Mouse (Mus musculus) adrenal gland, postnatal 36 days (tissue): ENCODE measurements at regions not wholly inside any gene's neighbourhood (a gene's known extent, or its start where the extent isn't known, plus 50 kb on each side); places are given as distances from the start of the nearest gene placed in this dataset.
A peak's percentile ranks its signal among the peaks of the same experiment; 100 is the strongest.
"Not testable (repeated sequence)": the region's sequence is repeated elsewhere in the genome, so short reads cannot be mapped to it uniquely, and the experiment has no call there.

Experiments
- DNase-seq, 2 experiments: peaks; one replicate each; pipeline ENCODE4 v3.0.0; 2021; ENCODE audit warnings: mixed read lengths in 1 of 2

- DNase-seq: peak in 1 of 2 experiments; percentile 14
These were observed 50.2 kb upstream of the Agps start for GRCm38 (mm10) chr2:75781781-75782211.

DNA sequence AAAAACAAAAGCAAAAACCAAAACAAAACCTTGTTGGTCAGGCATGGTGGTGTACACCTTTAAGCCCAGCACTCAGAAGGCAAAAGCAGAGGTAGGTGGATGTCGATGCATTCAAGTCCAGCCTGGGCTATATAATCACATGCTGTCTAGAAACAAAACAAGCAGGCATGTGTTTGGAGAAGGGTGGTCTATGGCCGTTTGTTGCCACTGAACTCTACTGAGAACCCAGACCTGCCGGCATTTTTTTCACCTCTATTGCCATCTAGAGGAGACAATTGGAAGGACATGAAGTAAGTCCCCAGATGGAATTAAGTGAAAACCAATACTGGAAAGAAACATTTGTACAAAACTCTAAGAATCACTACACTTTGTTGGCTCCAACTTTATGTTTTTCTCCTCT, 50.9 kb upstream of the Agps start:
- DNase-seq: peak in 1 of 2 experiments; percentile 18

DNA sequence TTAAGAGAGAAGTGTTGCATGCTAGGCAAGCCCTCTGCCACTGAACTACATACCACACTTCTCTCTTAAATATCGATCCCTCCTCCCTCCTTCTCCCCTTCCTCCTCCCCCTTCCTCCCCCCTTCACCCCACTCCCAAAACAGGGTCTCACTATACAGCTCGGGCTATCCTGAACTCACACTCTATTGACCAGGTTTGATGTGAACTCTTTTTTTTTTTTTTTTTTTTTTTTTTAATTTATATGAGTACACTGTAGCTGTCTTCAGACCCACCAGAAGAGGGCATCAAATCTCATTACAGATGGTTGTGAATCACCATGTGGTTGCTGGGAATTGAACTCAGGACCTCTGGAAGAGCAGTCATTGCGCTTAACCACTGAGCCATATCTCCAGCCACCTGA, 53.3 kb upstream of the Agps start:
- not testable (repeated sequence) for DNase-seq

DNA sequence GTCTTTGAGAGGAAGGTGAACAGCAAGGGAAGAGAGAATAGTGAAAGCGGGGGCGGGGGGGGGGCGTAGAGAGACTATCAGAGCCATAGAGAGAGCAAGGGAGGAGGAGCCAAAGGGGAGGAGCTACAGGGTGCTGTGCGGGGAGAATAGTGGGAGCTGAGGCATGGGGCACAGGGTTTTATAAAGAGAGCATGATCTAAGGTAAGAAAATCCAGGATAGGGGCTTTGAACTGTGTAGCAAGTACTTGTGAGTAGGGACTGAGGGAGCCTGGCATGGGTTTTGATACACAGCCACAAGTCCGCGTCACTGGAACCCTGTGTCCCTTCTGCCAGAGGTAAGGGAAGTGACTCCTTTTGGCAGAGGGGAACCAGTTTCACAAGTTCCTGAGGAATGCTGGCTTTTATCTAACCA, 54.9 kb upstream of the Agps start:
- peak; percentile 38 to 64 for DNase-seq

- no peak for DNase-seq
These were observed 55.4 kb upstream of the Agps start for GRCm38 (mm10) chr2:75776533-75776932.

GRCm38 (mm10) chr2:75775217-75775616, 56.8 kb upstream of the Agps start:
- no peak for DNase-seq

DNA sequence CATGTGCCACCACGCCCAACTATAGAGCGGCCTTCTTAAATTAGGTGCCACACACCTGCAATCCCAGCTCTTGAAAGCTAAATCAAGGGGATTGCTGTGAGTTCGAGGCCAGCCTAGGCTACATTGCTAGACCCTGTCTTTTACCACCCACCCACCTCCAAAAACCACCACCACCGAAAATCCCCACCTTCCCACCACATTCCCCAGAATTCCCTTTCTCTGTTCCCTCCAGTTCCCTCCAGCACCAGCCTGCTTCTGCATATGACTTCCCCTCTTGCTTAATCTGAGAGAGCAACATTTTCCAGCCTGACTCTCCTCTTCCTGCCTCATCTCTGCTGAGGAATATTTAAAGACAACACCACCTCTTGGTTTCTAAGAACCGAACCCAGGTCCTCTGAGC, 58.5 kb upstream of the Agps start:
- no peak for DNase-seq

- peak; percentile 52 to 62 for DNase-seq
These were observed 59.6 kb upstream of the Agps start for GRCm38 (mm10) chr2:75772251-75772956.

DNA sequence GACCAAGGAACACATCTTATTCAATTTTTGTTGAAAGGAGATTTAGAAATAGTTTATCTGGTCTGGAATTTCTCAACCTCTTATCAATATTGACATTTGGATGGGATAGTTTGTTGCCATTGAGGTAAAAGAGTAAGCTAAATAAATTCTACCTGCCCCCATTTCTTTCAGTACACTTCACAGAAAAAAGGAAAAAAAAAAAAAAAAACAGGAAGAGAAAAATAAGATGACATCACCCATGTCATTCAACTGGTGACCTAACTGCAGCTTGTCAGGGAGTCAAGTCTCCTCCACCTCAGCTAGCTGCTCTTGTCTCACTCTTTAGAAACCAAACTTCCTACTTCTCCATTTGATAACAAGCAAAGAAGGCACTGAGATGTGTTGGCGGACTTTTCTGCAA, 61.3 kb upstream of the Agps start:
- DNase-seq: no peak

DNA sequence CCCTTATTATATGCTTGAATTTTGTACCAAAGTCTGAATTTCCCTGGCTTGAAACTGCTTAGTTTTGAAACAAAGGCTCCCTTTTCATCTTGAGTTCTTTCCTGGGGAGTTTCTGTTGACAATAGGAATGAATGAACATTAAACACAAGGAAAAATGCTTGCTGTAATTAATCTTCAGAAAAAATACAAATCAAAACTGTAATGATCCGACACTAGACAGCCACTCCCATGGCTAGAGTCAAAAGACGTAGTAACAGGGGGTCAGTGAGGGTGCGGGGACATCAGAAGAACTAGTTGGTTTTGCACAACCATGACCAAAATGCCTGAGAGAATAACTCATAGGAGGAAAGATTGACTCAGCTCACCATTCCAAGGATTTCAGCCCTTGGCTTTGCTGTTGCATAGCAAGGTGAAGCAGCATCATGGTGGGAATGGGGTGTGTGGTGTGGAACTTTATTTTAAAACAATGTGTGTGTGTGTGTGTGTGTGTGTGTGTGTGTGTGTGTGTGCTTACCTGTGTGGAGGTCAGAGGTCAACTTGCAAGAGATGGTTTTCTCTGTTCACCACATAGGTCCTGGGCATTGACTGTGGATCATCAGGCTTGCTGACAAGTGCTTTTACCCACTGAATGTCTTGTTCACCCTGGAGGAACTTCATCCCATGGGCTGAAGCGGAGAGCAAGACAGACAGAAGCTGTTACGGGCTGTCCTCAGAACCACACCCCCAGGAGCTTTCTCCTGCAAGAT, 63.2 kb upstream of the Agps start:
- no peak for DNase-seq

GRCm38 (mm10) chr2:75767871-75768558, 63.6 kb upstream of the Nfe2l2 start:
- DNase-seq: no peak

GRCm38 (mm10) chr2:75765403-75765802, 61.0 kb upstream of the Nfe2l2 start:
- DNase-seq: no peak

GRCm38 (mm10) chr2:75763252-75763651, 58.8 kb upstream of the Nfe2l2 start:
- peak; percentile 28 to 57 for DNase-seq

DNA sequence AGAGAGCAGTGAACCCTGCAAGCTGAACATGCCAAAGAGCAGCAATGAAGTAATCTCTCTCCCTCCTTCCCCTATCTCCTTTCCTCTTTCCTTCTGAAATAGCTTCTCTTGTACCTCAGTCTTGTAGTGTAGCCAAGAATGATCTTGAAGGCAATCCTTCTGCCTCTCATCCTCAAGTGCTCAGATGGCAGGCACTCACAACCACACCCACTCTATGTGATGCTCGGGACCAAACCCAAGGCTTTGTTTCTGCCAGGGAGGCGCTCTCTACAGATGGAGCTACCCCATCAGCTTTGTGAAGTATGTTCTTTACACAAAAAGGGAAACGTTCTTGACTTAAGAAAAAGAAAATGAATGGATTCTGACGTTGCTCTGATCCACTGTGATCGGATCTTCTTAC, 57.6 kb upstream of the Nfe2l2 start:
- DNase-seq: no peak

- no peak for DNase-seq
These were observed 57.2 kb upstream of the Nfe2l2 start for GRCm38 (mm10) chr2:75761626-75762025.

DNA sequence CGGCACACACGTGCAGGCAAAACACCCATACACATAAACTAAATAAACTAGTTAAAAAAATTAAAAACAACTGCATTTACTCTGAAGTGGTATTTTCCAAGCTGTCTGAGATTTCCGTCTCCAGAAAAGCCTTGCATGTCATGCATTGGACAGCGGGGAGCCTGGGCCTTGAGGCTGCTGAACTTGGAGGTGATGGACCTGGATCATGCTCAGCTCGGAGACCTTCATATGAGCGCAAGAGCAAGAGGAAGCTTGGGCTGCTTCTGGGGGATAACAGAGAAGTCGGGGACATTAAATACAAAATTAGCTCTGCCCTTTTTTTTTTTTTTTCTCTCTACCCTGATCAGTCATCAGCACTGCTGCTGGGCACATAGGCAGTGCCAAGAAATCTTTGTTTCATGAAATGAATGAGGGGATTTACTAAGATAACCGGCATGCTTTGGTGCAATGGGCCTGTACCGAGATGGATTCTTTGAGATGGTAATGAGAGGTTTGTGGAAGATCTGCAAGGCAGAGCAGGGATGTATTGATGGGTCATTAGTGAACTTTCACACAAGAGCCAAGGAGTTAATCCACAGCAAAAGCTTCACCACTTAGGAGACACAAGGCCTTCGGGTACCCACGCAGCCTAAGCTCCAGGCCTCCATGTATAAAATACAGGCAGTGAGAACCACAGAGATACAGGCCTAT, 54.9 kb upstream of the Nfe2l2 start:
- no peak for DNase-seq

GRCm38 (mm10) chr2:75758277-75758676, 53.8 kb upstream of the Nfe2l2 start:
- no peak for DNase-seq

- no peak for DNase-seq
These were observed 52.5 kb upstream of the Nfe2l2 start for GRCm38 (mm10) chr2:75756704-75757638.

- no peak for DNase-seq
These were observed 50.2 kb upstream of the Nfe2l2 start for GRCm38 (mm10) chr2:75754606-75755005.
